Mouse (Mus musculus) liver, embryonic 13.5 days (tissue): Measurements from ENCODE around the gene Ly6g6e. TPM values are rescaled to one million over a fixed set of nuclear protein-coding genes. Genes with fewer than 3 reads are reported as not detected.

Source experiments
- ATAC-seq: fragments of 200-750 bp; cut with Nextera tagmentation; 2 replicates; pipeline ENCODE4 v1.8.0; 2017; ENCODE audit warnings: low read depth, mild to moderate bottlenecking, moderate number of reproducible peaks, moderate library complexity
- DNase-seq: peaks from one replicate; pipeline ENCODE4 v3.0.0; 2022
- H3K27ac ChIP-seq: fragments of 300-500 bp; sonication (generic); 2 replicates; pipeline ENCODE4 v1.5.1; 2015; ENCODE audit warnings: moderate library complexity, mild to moderate bottlenecking, inconsistent platforms
- H3K27me3 ChIP-seq: fragments of 300-500 bp; sonication (generic); 2 replicates; pipeline ENCODE4 v1.6.1; 2015; ENCODE audit warnings: mild to moderate bottlenecking, inconsistent platforms
- H3K36me3 ChIP-seq: fragments of 300-500 bp; sonication (generic); 2 replicates; pipeline ENCODE4 v1.6.1; 2015; ENCODE audit warnings: mild to moderate bottlenecking, inconsistent platforms
- H3K4me1 ChIP-seq: fragments of 300-500 bp; sonication (generic); replicated peaks from 2 replicates; pipeline ENCODE4 v1.6.1; 2015; ENCODE audit warnings: inconsistent platforms
- H3K4me2 ChIP-seq: fragments of 300-500 bp; sonication (generic); 2 replicates; pipeline ENCODE4 v1.6.1; 2015; ENCODE audit warnings: inconsistent platforms, mild to moderate bottlenecking, moderate library complexity
- H3K4me3 ChIP-seq: fragments of 300-500 bp; sonication (generic); replicated peaks from 2 replicates; pipeline ENCODE4 v1.5.1; 2015; ENCODE audit warnings: mild to moderate bottlenecking, inconsistent platforms
- H3K9ac ChIP-seq: fragments of 300-500 bp; sonication (generic); 2 replicates; pipeline ENCODE4 v1.6.1; 2015; ENCODE audit warnings: mild to moderate bottlenecking, inconsistent platforms
- H3K9me3 ChIP-seq: fragments of 300-500 bp; sonication (generic); replicated peaks from 2 replicates; pipeline ENCODE4 v1.6.1; 2016; ENCODE audit warnings: inconsistent platforms
- WGBS: fragments of 180-500 bp; shearing (Covaris S2); methylation state at CpG from one replicate; pipeline ENCODE4 v1.1.7; 2015; ENCODE audit not compliant: insufficient replicate concordance; 5-methylcytosine and 5-hydroxymethylcytosine counted together
- polyA plus RNA-seq: library from polyadenylated mRNA; unstranded; fragments of >200 nt; fragmentation: Nextera tagmentation; extraction: Ambion mirVana; gene quantifications from 2 replicates; pipeline ENCODE4 v1.2.1, GENCODE M21; 2015

Gene Ly6g6e
- polyA plus RNA-seq, 1 experiment from 2014 or later = 0.23 TPM

- Histone ChIP-seq H3K4me2 (no peak overlapping the region), H3K27ac (no peak overlapping the region), H3K4me1 (peaks cover 31% of the 10 kb centered on the region), H3K9ac (no peak overlapping the region), H3K27me3 (no peaks in the 10 kb centered on the region), H3K9me3 (no peaks in the 10 kb centered on the region), H3K36me3 (peaks cover 89% of the 10 kb centered on the region), H3K4me3 (no peak overlapping the region)
- ATAC-seq (no peak), DNase-seq (no peak)
- WGBS = 78% methylated on average over 15 of the region's 15 CpGs
These were observed 18.0 kb downstream of the Ly6g6e start for GRCm38 (mm10) chr17:35094475-35095365.

- H3K36me3 ChIP-seq = peaks cover 97% of the 10 kb centered on the region
- WGBS = 88% methylated on average over 12 of the region's 12 CpGs
- no peak for ATAC-seq
These were observed 19.9 kb downstream of the Ly6g6e start for GRCm38 (mm10) chr17:35096597-35096996.

DNA sequence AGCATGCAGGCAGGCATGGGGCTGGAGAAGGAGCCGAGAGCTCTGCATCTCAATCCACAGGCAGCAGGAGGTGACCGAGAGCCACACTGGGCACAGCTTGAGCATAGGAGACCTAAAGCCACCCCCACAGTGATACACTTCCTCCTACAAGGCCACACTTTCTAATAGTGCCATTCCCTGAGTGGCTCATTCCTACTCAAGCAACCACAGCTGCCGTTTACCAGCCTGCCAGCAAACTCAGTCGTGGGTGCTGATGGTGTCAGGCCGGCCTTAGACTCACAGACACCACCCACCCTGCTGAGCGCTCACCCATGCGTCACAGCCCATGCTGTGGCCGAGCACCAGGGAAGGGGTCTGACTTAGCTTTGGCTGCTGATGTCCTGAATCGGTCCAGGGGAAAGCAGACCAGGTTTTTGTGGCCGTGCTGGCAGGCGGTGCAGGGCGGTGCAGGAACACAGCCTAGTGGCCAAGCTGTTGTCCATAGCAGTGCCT lies 20.5 kb downstream of the Ly6g6e start:
- H3K4me3 ChIP-seq = no peak overlapping the region
- ATAC-seq (no peak), DNase-seq (no peak)
- no peaks in the 10 kb centered on the region for H3K9me3 ChIP-seq
- peaks cover 31% of the 10 kb centered on the region for H3K4me1 ChIP-seq
- no peaks in the 10 kb centered on the region for H3K27me3 ChIP-seq
- H3K4me2 ChIP-seq = no peak overlapping the region
- WGBS = 87% methylated on average over 12 of the region's 12 CpGs
- H3K36me3 ChIP-seq = peaks cover 98% of the 10 kb centered on the region
- H3K27ac ChIP-seq = no peak overlapping the region
- H3K9ac ChIP-seq = no peak overlapping the region

More at GRCm38 (mm10) chr17:35096597-35096996, 19.9 kb downstream of the Ly6g6e start:
- H3K9ac ChIP-seq = no peak overlapping the region
- no peaks in the 10 kb centered on the region for H3K27me3 ChIP-seq
- H3K27ac ChIP-seq = no peak overlapping the region
- H3K4me3 ChIP-seq = no peak overlapping the region
- no peak for DNase-seq
- no peak overlapping the region for H3K4me2 ChIP-seq
- H3K4me1 ChIP-seq = peaks cover 28% of the 10 kb centered on the region
- H3K9me3 ChIP-seq = no peaks in the 10 kb centered on the region

GRCm38 (mm10) chr17:35100196-35100765 lies 23.6 kb downstream of the Ly6g6e start:
- Histone ChIP-seq H3K4me2 (no peak overlapping the region), H3K4me3 (no peak overlapping the region), H3K9ac (no peak overlapping the region), H3K36me3 (peaks cover 84% of the 10 kb centered on the region), H3K4me1 (peaks cover 52% of the 10 kb centered on the region), H3K27me3 (no peaks in the 10 kb centered on the region), H3K9me3 (no peaks in the 10 kb centered on the region), H3K27ac (no peak overlapping the region)
- ATAC-seq (no peak), DNase-seq (no peak)
- WGBS = 72% methylated on average over 10 of the region's 10 CpGs

GRCm38 (mm10) chr17:35101161-35101560 lies 24.5 kb downstream of the Ly6g6e start:
- Histone ChIP-seq H3K9me3 (no peaks in the 10 kb centered on the region), H3K9ac (no peak overlapping the region), H3K27me3 (no peaks in the 10 kb centered on the region), H3K4me1 (peaks cover 61% of the 10 kb centered on the region), H3K36me3 (peaks cover 75% of the 10 kb centered on the region), H3K4me2 (no peak overlapping the region), H3K27ac (peak overlapping the region; percentile 1; the same call in 1 of the 2 replicates), H3K4me3 (no peak overlapping the region)
- 84% methylated on average over 11 of the region's 11 CpGs for WGBS
- DNase-seq (no peak), ATAC-seq (no peak)

- Histone ChIP-seq H3K4me2 (no peak overlapping the region), H3K9me3 (no peaks in the 10 kb centered on the region), H3K36me3 (peaks cover 64% of the 10 kb centered on the region), H3K27me3 (no peaks in the 10 kb centered on the region), H3K4me1 (peaks cover 64% of the 10 kb centered on the region), H3K9ac (no peak overlapping the region), H3K27ac (peak overlapping the region; percentile 92), H3K4me3 (no peak overlapping the region)
- 71% methylated on average over 8 of the region's 8 CpGs for WGBS
- ATAC-seq (no peak), DNase-seq (no peak)
These were observed 25.6 kb downstream of the Ly6g6e start for GRCm38 (mm10) chr17:35102299-35102698.

DNA sequence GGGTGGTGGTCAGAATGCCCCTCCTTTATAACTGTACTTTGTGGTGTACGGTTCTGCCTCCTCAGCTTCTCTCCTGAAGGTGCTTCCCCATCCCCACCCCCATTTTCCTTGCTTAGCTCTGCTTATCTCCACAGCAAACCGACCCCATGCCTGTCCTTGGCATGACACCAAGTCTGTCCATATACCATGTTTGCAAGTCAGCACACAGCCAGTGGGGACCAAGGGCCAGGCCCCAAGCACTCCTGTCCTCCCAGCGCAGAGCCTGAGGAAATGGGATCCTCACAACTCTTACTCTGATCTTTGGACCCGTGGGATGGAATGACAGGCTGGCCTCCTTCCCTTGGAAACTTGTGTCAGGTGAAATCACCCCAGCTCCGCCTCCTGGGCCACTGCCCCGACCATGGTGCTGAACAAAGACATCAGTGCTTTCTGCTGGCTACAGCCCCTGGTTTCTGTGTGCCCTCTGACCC lies 26.6 kb downstream of the Ly6g6e start:
- ATAC-seq = no peak
- no peak overlapping the region for H3K4me2 ChIP-seq
- WGBS = 53% methylated on average over 6 of the region's 6 CpGs

DNA sequence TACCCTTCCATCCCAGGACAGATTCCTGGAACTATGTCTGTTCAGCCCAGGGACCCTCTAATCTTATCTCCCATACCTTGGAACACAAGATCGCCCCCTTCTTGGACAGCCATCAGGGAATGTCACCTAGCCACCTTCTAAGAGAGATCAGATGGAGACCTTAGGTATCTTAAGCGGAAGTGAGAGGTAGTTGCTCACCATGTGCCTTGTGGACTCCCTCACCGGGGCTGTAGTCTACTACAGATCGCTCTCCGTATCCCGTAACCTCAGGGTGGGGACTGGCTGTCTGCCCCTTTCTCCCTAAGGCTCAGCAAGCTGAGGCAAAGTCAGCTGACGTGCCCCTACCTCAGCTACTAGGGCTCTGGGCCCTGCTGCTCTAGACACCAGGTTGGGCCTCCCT lies 27.4 kb downstream of the Ly6g6e start:
- DNase-seq (no peak), ATAC-seq (no peak)
- Histone ChIP-seq H3K27me3 (no peaks in the 10 kb centered on the region), H3K27ac (peak overlapping the region; percentile 92), H3K9ac (peak overlapping the region; percentile 67), H3K36me3 (peaks cover 48% of the 10 kb centered on the region), H3K4me2 (peak overlapping the region; percentile 48), H3K4me1 (peaks cover 64% of the 10 kb centered on the region), H3K4me3 (peak overlapping the region; percentile 7), H3K9me3 (no peaks in the 10 kb centered on the region)
- 65% methylated on average over 7 of the region's 7 CpGs for WGBS

More for the DNA sequence above, 26.6 kb downstream of the Ly6g6e start:
- Histone ChIP-seq H3K27ac (peak overlapping the region; percentile 92), H3K9ac (peak overlapping the region; percentile 67), H3K4me3 (no peak overlapping the region), H3K9me3 (no peaks in the 10 kb centered on the region), H3K4me1 (peaks cover 64% of the 10 kb centered on the region), H3K27me3 (no peaks in the 10 kb centered on the region), H3K36me3 (peaks cover 56% of the 10 kb centered on the region)
- no peak for DNase-seq

DNA sequence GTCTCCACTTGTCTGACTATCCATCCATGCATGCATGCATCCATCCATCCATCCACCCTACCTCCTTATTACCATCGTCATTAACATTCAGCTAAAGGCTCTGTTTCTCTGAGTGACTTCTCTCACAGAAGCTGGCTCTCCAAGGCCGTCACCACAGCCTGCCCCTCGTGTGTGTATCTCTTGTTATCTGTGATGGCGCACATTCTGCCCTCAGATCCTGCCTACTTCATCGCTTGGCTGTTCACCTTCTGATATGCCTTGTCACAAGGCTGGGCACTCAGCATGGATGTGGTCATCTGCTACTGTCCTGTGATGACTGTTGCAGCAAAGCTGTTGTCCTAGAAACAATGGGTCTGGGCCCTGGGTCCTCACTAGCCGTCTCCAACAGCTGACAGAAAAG lies 28.1 kb downstream of the Ly6g6e start:
- ATAC-seq (peak; percentile 89), DNase-seq (peak; percentile 76)
- H3K4me2 ChIP-seq = peak overlapping the region; percentile 48
- WGBS = 20% methylated on average over 6 of the region's 6 CpGs
- H3K27ac ChIP-seq = peak overlapping the region; percentile 92
- peak overlapping the region; percentile 67 for H3K9ac ChIP-seq
- peaks cover 64% of the 10 kb centered on the region for H3K4me1 ChIP-seq
- peak overlapping the region; percentile 7; the same call in 1 of the 2 replicates for H3K4me3 ChIP-seq
- no peaks in the 10 kb centered on the region for H3K27me3 ChIP-seq
- no peaks in the 10 kb centered on the region for H3K9me3 ChIP-seq
- peaks cover 41% of the 10 kb centered on the region for H3K36me3 ChIP-seq

GRCm38 (mm10) chr17:35105740-35106389 lies 29.2 kb downstream of the Ly6g6e start:
- no peak overlapping the region for H3K4me3 ChIP-seq
- no peaks in the 10 kb centered on the region for H3K27me3 ChIP-seq
- peak overlapping the region; percentile 67 for H3K9ac ChIP-seq
- peak overlapping the region; percentile 92 for H3K27ac ChIP-seq
- ATAC-seq (no peak; the same call in 1 of the 2 replicates), DNase-seq (peak; percentile 40)
- WGBS = 26% methylated on average over 13 of the region's 13 CpGs
- no peaks in the 10 kb centered on the region for H3K9me3 ChIP-seq
- peaks cover 54% of the 10 kb centered on the region for H3K4me1 ChIP-seq
- H3K4me2 ChIP-seq = peak overlapping the region; percentile 18
- H3K36me3 ChIP-seq = peaks cover 30% of the 10 kb centered on the region

DNA sequence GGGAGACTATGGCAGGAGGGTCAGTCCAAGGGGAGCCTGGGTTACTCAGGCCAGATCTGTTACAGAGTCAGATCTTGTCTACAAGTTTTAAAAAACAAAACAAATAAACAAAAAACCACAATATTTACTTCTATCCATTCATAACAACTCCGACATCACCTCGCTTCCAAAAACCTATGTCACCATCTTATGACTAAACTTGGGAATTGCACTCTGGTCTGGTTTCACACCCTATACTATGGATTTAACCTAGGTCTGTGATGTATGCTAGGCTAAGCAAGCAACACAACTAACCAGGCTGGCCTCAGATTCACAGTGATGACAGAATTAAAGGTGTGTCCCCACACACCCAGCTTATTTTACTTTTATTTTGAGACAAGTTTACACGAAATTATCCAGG lies 29.8 kb downstream of the Ly6g6e start:
- Histone ChIP-seq H3K4me1 (peaks cover 49% of the 10 kb centered on the region), H3K27me3 (no peaks in the 10 kb centered on the region), H3K9me3 (no peaks in the 10 kb centered on the region), H3K9ac (peak overlapping the region; percentile 67; the same call in 1 of the 2 replicates), H3K4me3 (no peak overlapping the region), H3K4me2 (no peak overlapping the region), H3K27ac (no peak overlapping the region), H3K36me3 (peaks cover 23% of the 10 kb centered on the region)
- ATAC-seq (no peak), DNase-seq (no peak)
- WGBS = 53% methylated on average over 3 of the region's 3 CpGs
